Mouse (Mus musculus) forebrain, embryonic 16.5 days (tissue): ENCODE results near the gene Ndufaf3. TPM values are rescaled to one million over a fixed set of nuclear protein-coding genes. Genes with fewer than 3 reads are reported as not detected.
"Not testable (repeated sequence)": the region's sequence is repeated elsewhere in the genome, so short reads cannot be mapped to it uniquely, and the experiment has no call there.

Experiments used
- ATAC-seq: fragments of 200-750 bp; cut with Nextera tagmentation; 2 replicates; pipeline ENCODE4 v1.8.0; 2017; ENCODE audit warnings: mild to moderate bottlenecking, moderate library complexity
- H3K27ac ChIP-seq: fragments of 300-500 bp; sonication (generic); 2 replicates; pipeline ENCODE4 v1.5.1; 2014; ENCODE audit warnings: low read length, control low read depth
- H3K27me3 ChIP-seq: fragments of 300-500 bp; sonication (generic); replicated peaks from 2 replicates; pipeline ENCODE4 v1.6.1; 2014; ENCODE audit warnings: low read length; ENCODE audit not compliant: control insufficient read depth, insufficient read depth
- H3K36me3 ChIP-seq: fragments of 300-500 bp; sonication (generic); 2 replicates; pipeline ENCODE4 v1.6.1; 2014; ENCODE audit not compliant: control insufficient read depth, insufficient read depth
- H3K4me1 ChIP-seq: fragments of 300-500 bp; sonication (generic); replicated peaks from 2 replicates; pipeline ENCODE4 v1.6.1; 2014; ENCODE audit warnings: low read length; ENCODE audit not compliant: control insufficient read depth, insufficient read depth
- H3K4me2 ChIP-seq: fragments of 300-500 bp; sonication (generic); 2 replicates; pipeline ENCODE4 v1.6.1; 2014; ENCODE audit warnings: mild to moderate bottlenecking, low read length, control low read depth
- H3K4me3 ChIP-seq: fragments of 300-500 bp; sonication (generic); replicated peaks from 2 replicates; pipeline ENCODE4 v1.5.1; 2014; ENCODE audit warnings: mild to moderate bottlenecking, low read length, control low read depth
- H3K9ac ChIP-seq: fragments of 300-500 bp; sonication (generic); replicated peaks from 2 replicates; pipeline ENCODE4 v1.6.1; 2014; ENCODE audit warnings: low read depth, low read length, control low read depth
- H3K9me3 ChIP-seq: fragments of 300-500 bp; sonication (generic); 2 replicates; pipeline ENCODE4 v1.6.1; 2016; ENCODE audit warnings: low read length; ENCODE audit not compliant: control insufficient read depth
- WGBS: fragments of 180-500 bp; shearing (Covaris S2); extraction: QIAGEN DNeasy Blood & Tissue Kit; methylation state at CpG from one replicate; pipeline ENCODE4 v1.1.7; 2014; 5-methylcytosine and 5-hydroxymethylcytosine counted together
- polyA plus RNA-seq: library from polyadenylated mRNA; unstranded; fragments of >200 nt; fragmentation: Nextera tagmentation; extraction: Ambion mirVana; gene quantifications from 2 replicates; pipeline ENCODE4 v1.2.1, GENCODE M21; 2015

Ndufaf3 gene
- 68.9 and 77.4 TPM in 2 replicates for polyA plus RNA-seq

DNA sequence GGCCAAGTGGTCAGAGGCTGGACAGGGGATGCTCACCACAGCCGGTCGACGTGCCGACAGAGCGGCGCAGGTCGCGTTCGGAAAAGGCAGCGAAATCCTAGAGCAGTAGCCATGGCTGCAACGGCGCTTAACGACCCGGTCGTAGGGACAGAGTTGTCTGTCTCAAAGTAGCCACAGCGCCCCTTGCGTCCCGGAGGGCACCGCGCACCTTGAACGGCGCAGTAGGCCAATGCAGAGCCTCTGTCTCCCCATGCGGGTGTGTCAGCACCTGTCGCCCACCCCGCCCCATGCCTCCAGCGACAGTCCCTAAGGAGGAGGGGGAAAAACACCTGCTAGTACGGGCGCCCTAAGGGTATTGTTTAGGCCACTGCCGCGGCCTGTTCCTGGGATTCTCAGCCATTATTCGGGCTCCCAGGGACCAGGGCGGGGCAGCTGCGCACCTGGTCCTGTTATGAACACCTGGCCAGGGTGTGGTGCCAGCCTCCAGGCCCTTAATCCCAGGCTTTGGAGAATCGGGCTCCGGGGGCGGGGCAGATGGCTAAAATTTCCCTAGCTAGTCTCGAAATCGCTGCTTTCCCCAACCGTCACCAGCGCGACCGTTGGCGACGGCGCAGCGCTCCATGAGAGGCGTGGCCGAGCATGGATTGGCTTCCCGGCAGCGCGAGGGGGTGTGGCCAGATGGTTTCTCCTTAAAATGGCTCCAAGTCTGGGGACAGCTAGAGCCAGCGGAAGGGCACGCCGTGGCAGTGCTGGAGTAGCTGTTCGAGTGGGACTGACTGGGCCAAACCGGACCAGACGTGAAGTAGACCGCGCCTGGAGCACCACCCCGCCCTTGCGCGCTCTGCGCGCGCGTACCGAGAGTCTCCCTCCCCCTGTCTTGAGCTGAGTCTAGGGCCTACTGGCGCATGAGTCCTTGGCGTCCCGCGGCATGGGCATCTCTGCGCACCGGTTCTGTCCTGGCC is at the start of gene Ndufaf3:
Gene Ndufaf3, minus strand, starts transcription at position 620 of the 962 bp plus-strand sequence.
- Histone ChIP-seq H3K9me3 (no peaks in the 10 kb centered on the region), H3K4me3 (peak within 1 kb of the TSS; percentile 64), H3K4me1 (peaks cover 38% of the 10 kb centered on the region), H3K36me3 (peaks cover 23% of the 10 kb centered on the region), H3K27ac (peak within 1 kb of the TSS; percentile 95), H3K9ac (peak within 1 kb of the TSS; percentile 72), H3K27me3 (no peaks in the 10 kb centered on the region), H3K4me2 (peak within 1 kb of the TSS; percentile 84)
- under 1% methylated on average over 73 of the region's 73 CpGs for WGBS
- ATAC-seq = peak; percentile 87

- Histone ChIP-seq H3K36me3 (peaks cover 29% of the 10 kb centered on the region), H3K27me3 (no peaks in the 10 kb centered on the region), H3K4me2 (no peak overlapping the region), H3K9ac (no peak overlapping the region), H3K4me1 (no peaks in the 10 kb centered on the region), H3K27ac (no peak overlapping the region), H3K9me3 (no peaks in the 10 kb centered on the region), H3K4me3 (no peak overlapping the region)
- no peak for ATAC-seq
- 93% methylated on average over 10 of the region's 10 CpGs for WGBS
Observed at GRCm38 (mm10) chr9:108611488-108611887, 44.3 kb upstream of the Ndufaf3 start.

- no peak for ATAC-seq
- peaks cover 40% of the 10 kb centered on the region for H3K36me3 ChIP-seq
Observed at GRCm38 (mm10) chr9:108608889-108609288, 41.7 kb upstream of the Ndufaf3 start.

DNA sequence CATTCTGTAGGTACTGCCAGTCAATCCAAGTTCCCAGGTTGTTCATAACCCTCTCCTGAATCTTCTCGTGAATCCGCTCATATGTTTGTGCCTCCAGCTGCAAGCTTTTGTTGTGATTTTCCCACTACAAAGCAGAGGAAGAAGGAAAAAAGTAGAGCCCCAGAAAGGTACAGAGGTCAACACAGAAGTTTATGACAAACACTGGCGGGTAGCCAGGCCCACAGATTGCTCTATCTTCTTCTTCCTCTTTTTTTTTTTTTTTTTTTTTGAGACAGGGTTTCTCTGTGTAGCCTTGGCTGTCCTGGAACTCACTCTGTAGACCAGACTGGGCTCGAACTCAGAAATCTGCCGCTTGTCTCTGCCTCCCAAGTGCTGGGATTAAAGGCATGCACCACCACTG is 40.7 kb upstream of the Ndufaf3 start:
- not testable (repeated sequence) for H3K27ac ChIP-seq, H3K9ac ChIP-seq, H3K27me3 ChIP-seq, H3K4me2 ChIP-seq, H3K9me3 ChIP-seq, H3K4me3 ChIP-seq, ATAC-seq, H3K4me1 ChIP-seq
- WGBS = 92% methylated on average over 5 of the region's 5 CpGs
- H3K36me3 ChIP-seq = peaks cover 43% of the 10 kb centered on the region

More at GRCm38 (mm10) chr9:108608889-108609288, 41.7 kb upstream of the Ndufaf3 start:
- H3K9ac ChIP-seq = no peak overlapping the region
- H3K4me1 ChIP-seq = no peaks in the 10 kb centered on the region
- H3K4me2 ChIP-seq = no peak overlapping the region
- H3K27ac ChIP-seq = no peak overlapping the region
- 98% methylated on average over 4 of the region's 4 CpGs for WGBS
- no peaks in the 10 kb centered on the region for H3K9me3 ChIP-seq
- H3K27me3 ChIP-seq = no peaks in the 10 kb centered on the region
- no peak overlapping the region for H3K4me3 ChIP-seq

- Histone ChIP-seq H3K4me1 (peaks cover 5% of the 10 kb centered on the region), H3K9me3 (no peaks in the 10 kb centered on the region), H3K4me2 (no peak overlapping the region), H3K36me3 (peaks cover 20% of the 10 kb centered on the region), H3K27ac (no peak overlapping the region), H3K4me3 (no peak overlapping the region), H3K27me3 (no peaks in the 10 kb centered on the region), H3K9ac (no peak overlapping the region)
- 92% methylated on average over 4 of the region's 4 CpGs for WGBS
- ATAC-seq = no peak
Observed at GRCm38 (mm10) chr9:108601986-108602385, 34.8 kb upstream of the Ndufaf3 start.

GRCm38 (mm10) chr9:108600011-108600410 is 32.8 kb upstream of the Ndufaf3 start:
- 86% methylated on average over 2 of the region's 2 CpGs for WGBS
- Histone ChIP-seq H3K9ac (no peak overlapping the region), H3K36me3 (peaks cover 7% of the 10 kb centered on the region; the same call in 1 of the 2 replicates), H3K27me3 (no peaks in the 10 kb centered on the region), H3K4me3 (no peak overlapping the region), H3K9me3 (no peaks in the 10 kb centered on the region), H3K4me1 (peaks cover 13% of the 10 kb centered on the region), H3K4me2 (no peak overlapping the region), H3K27ac (no peak overlapping the region)
- no peak for ATAC-seq

DNA sequence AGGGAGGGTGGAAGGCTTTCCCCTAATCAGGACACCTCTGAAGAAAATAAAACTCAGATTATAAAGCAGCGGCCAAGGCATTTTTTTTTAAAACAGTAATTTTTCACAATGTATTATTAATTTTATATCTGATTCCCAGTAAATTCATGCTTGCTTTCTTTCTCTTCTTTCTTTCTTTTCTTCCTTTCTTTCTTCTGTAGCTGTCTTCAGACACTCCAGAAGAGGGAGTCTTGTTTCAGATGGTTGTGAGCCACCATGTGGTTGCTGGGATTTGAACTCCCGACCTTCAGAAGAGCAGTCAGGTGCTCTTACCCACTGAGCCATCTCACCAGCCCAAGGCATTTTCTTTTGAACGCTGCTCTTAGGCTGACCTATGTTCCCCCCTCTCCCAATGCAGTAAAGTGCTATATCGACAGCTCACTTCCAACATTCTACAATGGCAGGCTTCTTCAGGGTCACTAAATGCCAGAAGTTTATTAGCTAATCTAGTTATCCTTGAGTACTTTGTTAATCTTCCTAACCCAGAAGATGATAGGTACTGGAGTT is 31.9 kb upstream of the Ndufaf3 start:
- 77% methylated on average over 4 of the region's 4 CpGs for WGBS

GRCm38 (mm10) chr9:108596998-108597764 is 29.9 kb upstream of the Ndufaf3 start, which contains the start of gene P4htm:
Gene P4htm, minus strand, starts transcription at chr9:108597667.
- Histone ChIP-seq H3K4me2 (peak within 1 kb of the TSS; percentile 88), H3K27ac (peak within 1 kb of the TSS; percentile 25; the same call in 1 of the 2 replicates), H3K9me3 (no peaks in the 10 kb centered on the region), H3K9ac (peak within 1 kb of the TSS; percentile 77), H3K4me1 (peaks cover 13% of the 10 kb centered on the region), H3K36me3 (no peaks in the 10 kb centered on the region), H3K27me3 (no peaks in the 10 kb centered on the region), H3K4me3 (peak within 1 kb of the TSS; percentile 66)
- ATAC-seq = peak; percentile 91
- WGBS = under 1% methylated on average over 69 of the region's 69 CpGs

More for the DNA sequence above, 31.9 kb upstream of the Ndufaf3 start:
- Histone ChIP-seq H3K27me3 (no peaks in the 10 kb centered on the region), H3K9me3 (no peaks in the 10 kb centered on the region), H3K4me1 (peaks cover 13% of the 10 kb centered on the region), H3K4me2 (no peak overlapping the region), H3K4me3 (no peak overlapping the region), H3K9ac (no peak overlapping the region), H3K36me3 (peaks cover 4% of the 10 kb centered on the region; the same call in 1 of the 2 replicates), H3K27ac (no peak overlapping the region)
- no peak for ATAC-seq

DNA sequence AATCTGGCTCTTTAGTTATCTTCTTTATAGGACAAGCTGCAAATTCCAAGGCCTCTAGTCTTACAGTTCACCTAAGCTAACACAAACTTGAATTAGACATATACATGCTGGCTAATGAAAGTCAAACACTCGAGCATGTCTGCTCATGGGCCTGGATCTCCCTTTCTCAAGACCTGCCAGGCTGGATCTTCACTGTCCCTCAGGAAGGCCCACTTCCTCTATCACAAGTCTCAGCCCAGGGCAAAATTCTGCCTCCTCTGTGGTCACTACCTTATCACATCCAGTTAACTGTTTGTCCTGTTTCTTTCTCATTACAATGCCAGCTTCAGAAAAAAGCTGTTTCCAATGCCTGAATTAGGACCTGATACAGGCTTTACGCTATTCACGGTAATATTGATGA is 27.1 kb upstream of the Ndufaf3 start:
- Histone ChIP-seq H3K9ac (no peak overlapping the region), H3K4me2 (no peak overlapping the region), H3K27me3 (no peaks in the 10 kb centered on the region), H3K27ac (no peak overlapping the region), H3K4me3 (no peak overlapping the region), H3K4me1 (peaks cover 13% of the 10 kb centered on the region), H3K36me3 (no peaks in the 10 kb centered on the region), H3K9me3 (no peaks in the 10 kb centered on the region)
- ATAC-seq = no peak
- WGBS = 88% methylated on average over 3 of the region's 3 CpGs
